Mouse (Mus musculus) erythroblast, embryonic 14.5 days (primary cell): ENCODE measurements around the gene Ost4.

Experiments used
- GATA1 ChIP-seq: IDR thresholded peaks from 2 replicates; pipeline ENCODE4 v1.6.1; 2012; ENCODE audit warnings: low read length, inconsistent platforms, mixed read lengths
- TAL1 ChIP-seq: IDR thresholded peaks from 3 replicates; pipeline ENCODE4 v1.6.1; 2012; ENCODE audit warnings: low read length, inconsistent platforms, mixed read lengths

GRCm38 (mm10) chr5:30870131-30870406 is 37.5 kb downstream of the Ost4 start:
- TF ChIP-seq TAL1, result no peak
- no peak for TF ChIP-seq GATA1
